1 mouse cellular context compared by ENCODE assay signal in genomic region chr5:129999097-129999496, GRCm38 (mm10).
TF ChIP-seq lines count a peak whose summit lies in the region.

No protein-coding gene starts in this region.

TF ChIP-seq in CH12.LX, 34 proteins besides CTCF, POLR2A, EP300 and RAD21:
- TF ChIP-seq ZKSCAN1 (IDR thresholded peaks at IDR 0.05; ENCODE audit: borderline replicate concordance, low read depth, low read length), result no peak
- TF ChIP-seq SMC3 (IDR thresholded peaks at IDR 0.05; ENCODE audit: low read depth, low read length), result peak; percentile 88
- no peak for TF ChIP-seq UBTF (IDR thresholded peaks at IDR 0.05; ENCODE audit: low read depth, low read length)
- 0 out of 2 replicates have a peak, but pooled peaks have one; percentile 19 for TF ChIP-seq MEF2A (IDR thresholded peaks at IDR 0.05; ENCODE audit: borderline replicate concordance, low read depth, low read length)
- TF ChIP-seq MAX (IDR thresholded peaks at IDR 0.05; ENCODE audit: low read length), result no peak
- no peak for TF ChIP-seq KAT2A (IDR thresholded peaks at IDR 0.05; ENCODE audit: insufficient replicate concordance, low read length)
- TF ChIP-seq ELF1 (IDR thresholded peaks at IDR 0.05; ENCODE audit: low read depth, low read length), result 0 out of 2 replicates have a peak, but pooled peaks have one; percentile 23
- TF ChIP-seq NELFE (IDR thresholded peaks at IDR 0.05; ENCODE audit: low read depth, low read length), result no peak
- no peak for TF ChIP-seq E2F4 (IDR thresholded peaks at IDR 0.05; ENCODE audit: insufficient replicate concordance, low read depth, low read length)
- TF ChIP-seq TBP (conservative IDR thresholded peaks at IDR 0.05; ENCODE audit: low read depth, low read length), result no peak
- 0 out of 2 replicates have a peak, but pooled peaks have one; percentile 22 for TF ChIP-seq ZC3H11A (IDR thresholded peaks at IDR 0.05; ENCODE audit: low read depth, low read length)
- TF ChIP-seq MAZ (IDR thresholded peaks at IDR 0.05; ENCODE audit: low read depth, low read length), result no peak
- no peak for TF ChIP-seq BHLHE40 (IDR thresholded peaks at IDR 0.05; ENCODE audit: low read depth, low read length)
- TF ChIP-seq NRF1 (IDR thresholded peaks at IDR 0.05; ENCODE audit: low read depth, low read length), result no peak
- TF ChIP-seq USF2 (conservative IDR thresholded peaks at IDR 0.05; ENCODE audit: low read depth, low read length), result no peak
- no peak for TF ChIP-seq ZMIZ1 (IDR thresholded peaks at IDR 0.05; ENCODE audit: low read depth, low read length)
- no peak for TF ChIP-seq CHD1 (IDR thresholded peaks at IDR 0.05; ENCODE audit: low read depth, low read length)
- no peak for TF ChIP-seq ETS1 (conservative IDR thresholded peaks at IDR 0.05; ENCODE audit: low read depth, low read length)
- no peak for TF ChIP-seq ZNF384 (IDR thresholded peaks at IDR 0.05; ENCODE audit: low read depth, low read length)
- peak; percentile 50; the same call in 1 of the 2 replicates for TF ChIP-seq MYC (IDR thresholded peaks at IDR 0.05; ENCODE audit: low read depth, low read length)
- no peak for TF ChIP-seq POLR2AphosphoS2 (IDR thresholded peaks at IDR 0.05; ENCODE audit: low read depth, low read length)
TF ChIP-seq in CH12.LX: peak in this region for 5.
